In the genomic region with DNA sequence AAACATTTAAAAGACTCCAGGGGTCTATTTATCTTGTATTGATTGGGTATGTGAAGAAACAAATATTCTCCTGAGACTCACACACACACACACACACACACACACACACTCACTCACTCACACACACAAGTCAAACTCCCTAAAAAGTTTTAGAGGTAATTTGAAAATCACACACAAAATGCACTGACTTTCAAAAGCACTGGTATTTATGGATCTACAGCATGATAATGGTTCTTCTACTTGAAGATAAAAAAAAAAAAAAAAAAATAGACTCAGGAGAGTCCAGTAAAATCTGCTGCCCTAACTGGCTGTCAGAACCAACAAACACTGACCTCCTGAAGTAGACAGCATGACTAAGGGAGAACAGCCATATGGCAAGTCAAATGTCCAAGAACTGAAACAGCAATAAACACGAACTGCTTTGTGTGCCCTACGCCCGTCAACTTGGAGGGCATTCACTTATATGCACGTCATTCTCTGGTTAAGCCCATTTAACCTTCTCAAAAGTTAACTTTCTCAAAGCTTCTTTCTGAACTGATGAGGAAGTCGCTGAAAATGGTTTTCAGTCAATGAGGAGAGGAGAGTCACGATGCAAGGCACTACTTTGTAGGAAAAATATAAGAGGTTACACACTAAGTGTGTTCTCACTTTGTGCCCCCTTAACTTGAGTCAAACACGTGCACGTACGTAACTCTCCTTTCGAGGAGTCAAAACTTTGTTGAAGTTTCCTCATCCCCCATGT, we compare ENCODE assay signal across 8 mouse cellular contexts. TPM values are rescaled to one million over a fixed set of nuclear protein-coding genes. Genes with fewer than 3 reads are reported as not detected.
A peak's percentile ranks its signal among the peaks of the same experiment; 100 is the strongest.
DNase-seq lines count a peak whose midpoint lies in the region; ATAC-seq and TF ChIP-seq lines count a peak whose summit lies in the region.

No protein-coding gene starts in this region.

- peaks cover 7% of the 10 kb centered on the region; the same call in 1 of the 2 replicates for H3K4me1 ChIP-seq in lung, postnatal 0 days (ENCODE audit: insufficient read depth, low read depth, low read length)
- H3K4me1 ChIP-seq in intestine, embryonic 15.5 days (replicated peaks), result peaks cover 5% of the 10 kb centered on the region; the same call in 1 of the 2 replicates
- H3K4me1 ChIP-seq in neural tube, embryonic 14.5 days (ENCODE audit: control insufficient read depth, insufficient read depth, low read length), result no peaks in the 10 kb centered on the region; the same call in 1 of the 2 replicates

- TF ChIP-seq EP300 in lung, postnatal 0 days (IDR thresholded peaks at IDR 0.05), result no peak

- peak overlapping the region; percentile 51; the same call in 1 of the 2 replicates for H3K27ac ChIP-seq in lung, postnatal 0 days (ENCODE audit: low read length)
- no peak overlapping the region for H3K27ac ChIP-seq in intestine, embryonic 15.5 days
- H3K27ac ChIP-seq in neural tube, embryonic 14.5 days (ENCODE audit: low read depth, low read length), result no peak overlapping the region

- H3K9ac ChIP-seq in lung, postnatal 0 days (replicated peaks; ENCODE audit: low read depth), result peak overlapping the region; percentile 64; the same call in 1 of the 2 replicates
- no peak overlapping the region; the same call in 1 of the 2 replicates for H3K9ac ChIP-seq in intestine, embryonic 15.5 days
- H3K9ac ChIP-seq in neural tube, embryonic 14.5 days (replicated peaks; ENCODE audit: low read depth, low read length), result peak overlapping the region; percentile 76; the same call in 1 of the 2 replicates

- DNase-seq in lung, postnatal 0 days (ENCODE audit: low spot score), result peak; percentile 21
- no peak for DNase-seq in lung, postnatal 14 days
- no peak for DNase-seq in spleen, postnatal 10 days (ENCODE audit: low spot score in 2 of 2)
- DNase-seq in ovary, postnatal 10 days (ENCODE audit: low spot score), result no peak
- no peak for DNase-seq in right cerebral cortex, postnatal 14 days

- WGBS in lung, postnatal 0 days, result 22% methylated on average over 10 of the region's 10 CpGs
- 29% methylated on average over 10 of the region's 10 CpGs for WGBS in intestine, embryonic 15.5 days
- 61% methylated on average over 10 of the region's 10 CpGs for WGBS in neural tube, embryonic 14.5 days

- TF ChIP-seq CTCF in lung, postnatal 0 days (IDR thresholded peaks at IDR 0.05), result no peak

- H3K4me2 ChIP-seq in lung, postnatal 0 days (replicated peaks; ENCODE audit: low read depth, low read length), result peak overlapping the region; percentile 91
- peak overlapping the region; percentile 79 for H3K4me2 ChIP-seq in intestine, embryonic 15.5 days (replicated peaks)
- H3K4me2 ChIP-seq in neural tube, embryonic 14.5 days (ENCODE audit: low read depth, low read length), result peak overlapping the region; percentile 92

- no peaks in the 10 kb centered on the region for H3K9me3 ChIP-seq in lung, postnatal 0 days (ENCODE audit: low read length)
- no peaks in the 10 kb centered on the region for H3K9me3 ChIP-seq in intestine, embryonic 15.5 days
- H3K9me3 ChIP-seq in neural tube, embryonic 14.5 days (ENCODE audit: control insufficient read depth, low read length), result no peaks in the 10 kb centered on the region

- peak overlapping the region; percentile 79 for H3K4me3 ChIP-seq in lung, postnatal 0 days (ENCODE audit: low read depth, low read length)
- peak overlapping the region; percentile 82 for H3K4me3 ChIP-seq in intestine, embryonic 15.5 days (replicated peaks)
- peak overlapping the region; percentile 77 for H3K4me3 ChIP-seq in neural tube, embryonic 14.5 days (ENCODE audit: low read depth, low read length)

- no peaks in the 10 kb centered on the region for H3K27me3 ChIP-seq in lung, postnatal 0 days (replicated peaks; ENCODE audit: insufficient read depth, low read length)
- no peaks in the 10 kb centered on the region for H3K27me3 ChIP-seq in intestine, embryonic 15.5 days (replicated peaks)
- no peaks in the 10 kb centered on the region for H3K27me3 ChIP-seq in neural tube, embryonic 14.5 days (ENCODE audit: control insufficient read depth, insufficient read depth, low read length)

- no peak for ATAC-seq in lung, postnatal 0 days
- 0 out of 2 replicates have a peak, but pooled peaks have one; percentile 2 for ATAC-seq in common myeloid progenitor, adult 5-6 weeks (replicated peaks; ENCODE audit: low read depth, poor library complexity, severe bottlenecking)
- ATAC-seq in intestine, embryonic 15.5 days, result no peak
- no peak for ATAC-seq in neural tube, embryonic 14.5 days (ENCODE audit: low read depth)

- H3K36me3 ChIP-seq in lung, postnatal 0 days (ENCODE audit: insufficient read depth, low read length), result no peaks in the 10 kb centered on the region
- H3K36me3 ChIP-seq in intestine, embryonic 15.5 days, result no peaks in the 10 kb centered on the region
- no peaks in the 10 kb centered on the region for H3K36me3 ChIP-seq in neural tube, embryonic 14.5 days (ENCODE audit: control insufficient read depth, insufficient read depth, low read length)

RNA-seq across cellular contexts. Expression of gene Kif16b, which starts 1.0 kb away (rescaled TPM):
- 6.4 and 8.5 TPM in 2 replicates for polyA plus RNA-seq in lung, postnatal 0 days (2015; fragmentation: Nextera tagmentation; extraction: Ambion mirVana)
- 27.1 and 30.1 TPM in 2 replicates for total RNA-seq in common myeloid progenitor, adult 5-6 weeks (2017)
- 10.5 and 11.3 TPM in 2 replicates for polyA plus RNA-seq in intestine, embryonic 15.5 days (2015; fragmentation: Nextera tagmentation; extraction: Ambion mirVana)
- polyA plus RNA-seq in neural tube, embryonic 14.5 days (2014; fragmentation: Nextera tagmentation; extraction: Ambion mirVana), result 4.0 and 4.7 TPM in 2 replicates
